ENCODE assay signal across 9 mouse cellular contexts in genomic region chr5:125403481-125404465, GRCm38 (mm10). TPM values are rescaled to one million over a fixed set of nuclear protein-coding genes. Genes with fewer than 3 reads are reported as not detected.
DNase-seq lines count a peak whose midpoint lies in the region; ATAC-seq lines count a peak whose summit lies in the region.
"Had no signal": no experiment of that assay in that cellular context is flagged by ENCODE, and none has a peak within 500 bp of the region (broad histone marks: within the 10 kb centered on the region; RNA-seq: fewer than 3 reads in every experiment).

No protein-coding gene starts in this region.

- peaks cover 8% of the 10 kb centered on the region for H3K4me1 ChIP-seq in intestine, embryonic 15.5 days (replicated peaks)
- H3K4me1 ChIP-seq in limb, embryonic 10.5 days: peaks cover 31% of the 10 kb centered on the region
- peaks cover 7% of the 10 kb centered on the region for H3K4me1 ChIP-seq in midbrain, embryonic 14.5 days (ENCODE audit: control insufficient read depth, insufficient read depth, low read length)

- peak overlapping the region; percentile 26; the same call in 1 of the 2 replicates for H3K9ac ChIP-seq in intestine, embryonic 15.5 days
- H3K9ac ChIP-seq in midbrain, embryonic 14.5 days (replicated peaks; ENCODE audit: low read length): peak overlapping the region; percentile 34; the same call in 1 of the 2 replicates

- no peaks in the 10 kb centered on the region for H3K36me3 ChIP-seq in intestine, embryonic 15.5 days
- H3K36me3 ChIP-seq in limb, embryonic 10.5 days: no peaks in the 10 kb centered on the region
- no peaks in the 10 kb centered on the region for H3K36me3 ChIP-seq in midbrain, embryonic 14.5 days (ENCODE audit: control insufficient read depth, insufficient read depth, low read length)

- no peaks in the 10 kb centered on the region for H3K9me3 ChIP-seq in intestine, embryonic 15.5 days
- H3K9me3 ChIP-seq in limb, embryonic 10.5 days (replicated peaks): no peaks in the 10 kb centered on the region
- no peaks in the 10 kb centered on the region for H3K9me3 ChIP-seq in midbrain, embryonic 14.5 days (ENCODE audit: control insufficient read depth, low read length)

- H3K27me3 ChIP-seq in intestine, embryonic 15.5 days (replicated peaks): no peaks in the 10 kb centered on the region
- peaks cover 15% of the 10 kb centered on the region for H3K27me3 ChIP-seq in limb, embryonic 10.5 days (ENCODE audit: low read depth, poor library complexity, severe bottlenecking)
- H3K27me3 ChIP-seq in midbrain, embryonic 14.5 days (ENCODE audit: control insufficient read depth, insufficient read depth, low read length): no peaks in the 10 kb centered on the region
- H3K27me3 ChIP-seq: Patski had no signal

- peak overlapping the region; percentile 73 for H3K4me2 ChIP-seq in intestine, embryonic 15.5 days (replicated peaks)
- peak overlapping the region; percentile 53 for H3K4me2 ChIP-seq in midbrain, embryonic 14.5 days (ENCODE audit: low read length)

- WGBS in intestine, embryonic 15.5 days: 12% methylated on average over 31 of the region's 31 CpGs
- WGBS in limb, embryonic 10.5 days: 13% methylated on average over 31 of the region's 31 CpGs
- 9% methylated on average over 31 of the region's 31 CpGs for WGBS in midbrain, embryonic 14.5 days

- H3K27ac ChIP-seq in intestine, embryonic 15.5 days: no peak overlapping the region
- no peak overlapping the region for H3K27ac ChIP-seq in limb, embryonic 10.5 days
- peak overlapping the region; percentile 60 for H3K27ac ChIP-seq in midbrain, embryonic 14.5 days (replicated peaks; ENCODE audit: low read depth, low read length)

- ATAC-seq in intestine, embryonic 15.5 days: peak; percentile 29; the same call in 1 of the 2 replicates
- ATAC-seq in midbrain, embryonic 14.5 days (ENCODE audit: low FRiP score, low TSS enrichment): peak; percentile 42; the same call in 1 of the 2 replicates

- peak overlapping the region; percentile 38 for H3K4me3 ChIP-seq in intestine, embryonic 15.5 days (replicated peaks)
- H3K4me3 ChIP-seq in limb, embryonic 10.5 days: peak overlapping the region; percentile 74
- H3K4me3 ChIP-seq in midbrain, embryonic 14.5 days (replicated peaks; ENCODE audit: low read depth, low read length): peak overlapping the region; percentile 32

- peak; percentile 57 for DNase-seq in cerebellum, adult 11 months
- no peak for DNase-seq in cerebellum, adult 11-12 months
- peak; percentile 82 for DNase-seq in c-Kit-positive CD71-positive TER-119-positive erythroid progenitor cells, embryonic 14.5 days (ENCODE audit: low spot score)
- DNase-seq in gastrocnemius, adult 18-20 months (ENCODE audit: low spot score): peak; percentile 63
- peak; percentile 82 for DNase-seq in limb, embryonic 10.5 days (ENCODE audit: low spot score)
- DNase-seq in midbrain, embryonic 14.5 days: peak; percentile 89
- DNase-seq in spleen, postnatal 36 days (ENCODE audit: low spot score in 2 of 2): peak; percentile 63 to 68

RNA-seq across cellular contexts. Expression of gene Ubc, which starts 13.8 kb away (rescaled TPM):
- total RNA-seq in gastrocnemius, adult 18-20 months (2021): 1,000 to 10,000 TPM; 1,764 to 2,031 TPM
- 875 and 888 TPM in 2 replicates for polyA plus RNA-seq in intestine, embryonic 15.5 days (2015; fragmentation: Nextera tagmentation; extraction: Ambion mirVana)
- polyA plus RNA-seq in limb, embryonic 10.5 days (2016; fragmentation: Nextera tagmentation; extraction: Ambion mirVana): 856 and 992 TPM in 2 replicates
- 1,251 and 1,332 TPM in 2 replicates for polyA plus RNA-seq in midbrain, embryonic 14.5 days (2014; fragmentation: Nextera tagmentation; extraction: Ambion mirVana)

RNA-seq across cellular contexts. Expression of gene Gm10382, which starts 14.7 kb away (rescaled TPM):
- under 1 TPM in 1 of 2 experiments, not detected in 1; 0.24 TPM for total RNA-seq in gastrocnemius, adult 18-20 months (2021)
- 0.23 and 0.40 TPM in 2 replicates for polyA plus RNA-seq in intestine, embryonic 15.5 days (2015; fragmentation: Nextera tagmentation; extraction: Ambion mirVana)
- 0.44 and 0.54 TPM in 2 replicates for polyA plus RNA-seq in limb, embryonic 10.5 days (2016; fragmentation: Nextera tagmentation; extraction: Ambion mirVana)
- polyA plus RNA-seq in midbrain, embryonic 14.5 days (2014; fragmentation: Nextera tagmentation; extraction: Ambion mirVana): 0.42 and 0.58 TPM in 2 replicates

RNA-seq across cellular contexts. Expression of gene Dhx37, which starts 30.1 kb away (rescaled TPM):
- total RNA-seq in gastrocnemius, adult 18-20 months (2021): 1 to 10 TPM; 4.5 to 5.1 TPM
- 10.7 and 11.3 TPM in 2 replicates for polyA plus RNA-seq in intestine, embryonic 15.5 days (2015; fragmentation: Nextera tagmentation; extraction: Ambion mirVana)
- 23.5 and 25.5 TPM in 2 replicates for polyA plus RNA-seq in limb, embryonic 10.5 days (2016; fragmentation: Nextera tagmentation; extraction: Ambion mirVana)
- polyA plus RNA-seq in midbrain, embryonic 14.5 days (2014; fragmentation: Nextera tagmentation; extraction: Ambion mirVana): 8.5 and 9.8 TPM in 2 replicates

RNA-seq across cellular contexts. Expression of gene Bri3bp, which starts 37.6 kb away (rescaled TPM):
- total RNA-seq in gastrocnemius, adult 18-20 months (2021): 1 to 10 TPM; 2.6 to 3.2 TPM
- 59.6 and 60.4 TPM in 2 replicates for polyA plus RNA-seq in intestine, embryonic 15.5 days (2015; fragmentation: Nextera tagmentation; extraction: Ambion mirVana)
- polyA plus RNA-seq in limb, embryonic 10.5 days (2016; fragmentation: Nextera tagmentation; extraction: Ambion mirVana): 52.1 and 59.0 TPM in 2 replicates
- 26.8 and 37.8 TPM in 2 replicates for polyA plus RNA-seq in midbrain, embryonic 14.5 days (2014; fragmentation: Nextera tagmentation; extraction: Ambion mirVana)
